Mouse (Mus musculus) forebrain, embryonic 14.5 days (tissue): Measurements from ENCODE around the gene Pde2a. TPM values are rescaled to one million over a fixed set of nuclear protein-coding genes. Genes with fewer than 3 reads are reported as not detected.

ENCODE experiments used
- ATAC-seq: fragments of 200-750 bp; cut with Nextera tagmentation; 2 replicates; pipeline ENCODE4 v1.8.0; 2017; ENCODE audit warnings: mild to moderate bottlenecking, moderate library complexity
- DNase-seq: peaks from one replicate; pipeline ENCODE4 v3.0.0-alpha.2; 2015; ENCODE audit warnings: low spot score
- H3K27ac ChIP-seq: fragments of 300-500 bp; sonication (generic); 2 replicates; pipeline ENCODE4 v1.5.1; 2014; ENCODE audit warnings: low read depth, mild to moderate bottlenecking, control low read depth, low read length, moderate library complexity
- H3K27me3 ChIP-seq: fragments of 300-500 bp; sonication (generic); replicated peaks from 2 replicates; pipeline ENCODE4 v1.6.1; 2014; ENCODE audit warnings: low read length, control low read depth, mixed read lengths; ENCODE audit not compliant: control insufficient read depth, insufficient read depth
- H3K36me3 ChIP-seq: fragments of 300-500 bp; sonication (generic); 2 replicates; pipeline ENCODE4 v1.6.1; 2014; ENCODE audit warnings: low read length, control low read depth; ENCODE audit not compliant: control insufficient read depth, insufficient read depth
- H3K4me1 ChIP-seq: fragments of 300-500 bp; sonication (generic); 2 replicates; pipeline ENCODE4 v1.6.1; 2014; ENCODE audit warnings: antibody characterized with exemption, low read length, control low read depth; ENCODE audit not compliant: control insufficient read depth, insufficient read depth
- H3K4me2 ChIP-seq: fragments of 300-500 bp; sonication (generic); 2 replicates; pipeline ENCODE4 v1.6.1; 2014; ENCODE audit warnings: mild to moderate bottlenecking, control low read depth, low read length
- H3K4me3 ChIP-seq: fragments of 300-500 bp; sonication (generic); 2 replicates; pipeline ENCODE4 v1.5.1; 2014; ENCODE audit warnings: low read depth, low read length, control low read depth
- H3K9ac ChIP-seq: fragments of 300-500 bp; sonication (generic); 2 replicates; pipeline ENCODE4 v1.6.1; 2014; ENCODE audit warnings: mild to moderate bottlenecking, low read length, control low read depth, moderate library complexity
- H3K9me3 ChIP-seq: fragments of 300-500 bp; sonication (generic); replicated peaks from 2 replicates; pipeline ENCODE4 v1.6.1; 2016; ENCODE audit warnings: low read length, control low read depth, mixed read lengths; ENCODE audit not compliant: control insufficient read depth
- WGBS: fragments of 180-500 bp; shearing (Covaris S2); extraction: QIAGEN DNeasy Blood & Tissue Kit; methylation state at CpG from one replicate; pipeline ENCODE4 v1.1.7; 2014; 5-methylcytosine and 5-hydroxymethylcytosine counted together
- polyA plus RNA-seq: library from polyadenylated mRNA; unstranded; fragments of >200 nt; fragmentation: Nextera tagmentation; extraction: Ambion mirVana; gene quantifications from 2 replicates; pipeline ENCODE4 v1.2.1, GENCODE M21; 2014

Gene Pde2a
- polyA plus RNA-seq, 1 experiment from 2014 or later = 27.0 TPM

GRCm38 (mm10) chr7:101481872-101482498, 60.5 kb downstream of the Pde2a start:
- no peak overlapping the region for H3K27ac ChIP-seq
- no peak overlapping the region for H3K4me3 ChIP-seq
- 73% methylated on average over 8 of the region's 8 CpGs for WGBS
- H3K4me2 ChIP-seq = no peak overlapping the region
- ATAC-seq (0 out of 2 replicates have a peak, but pooled peaks have one; percentile 11), DNase-seq (no peak)
- H3K36me3 ChIP-seq = no peaks in the 10 kb centered on the region
- H3K9me3 ChIP-seq = no peaks in the 10 kb centered on the region
- H3K9ac ChIP-seq = no peak overlapping the region
- H3K4me1 ChIP-seq = peaks cover 6% of the 10 kb centered on the region
- no peaks in the 10 kb centered on the region for H3K27me3 ChIP-seq

- Histone ChIP-seq H3K27me3 (no peaks in the 10 kb centered on the region), H3K4me2 (no peak overlapping the region), H3K9me3 (no peaks in the 10 kb centered on the region), H3K4me3 (no peak overlapping the region), H3K4me1 (peaks cover 6% of the 10 kb centered on the region), H3K9ac (no peak overlapping the region), H3K27ac (no peak overlapping the region), H3K36me3 (no peaks in the 10 kb centered on the region)
- peak; percentile 46 for DNase-seq
- 65% methylated on average over 9 of the region's 9 CpGs for WGBS
- ATAC-seq = peak; percentile 73
Observed at GRCm38 (mm10) chr7:101482499-101483081, 61.1 kb downstream of the Pde2a start.

GRCm38 (mm10) chr7:101483498-101484115, 62.1 kb downstream of the Pde2a start:
- Histone ChIP-seq H3K9me3 (no peaks in the 10 kb centered on the region), H3K4me2 (no peak overlapping the region), H3K4me1 (peaks cover 6% of the 10 kb centered on the region), H3K4me3 (no peak overlapping the region), H3K27me3 (no peaks in the 10 kb centered on the region), H3K27ac (no peak overlapping the region), H3K36me3 (no peaks in the 10 kb centered on the region), H3K9ac (no peak overlapping the region)
- DNase-seq (no peak), ATAC-seq (no peak)
- WGBS = 85% methylated on average over 9 of the region's 9 CpGs

DNA sequence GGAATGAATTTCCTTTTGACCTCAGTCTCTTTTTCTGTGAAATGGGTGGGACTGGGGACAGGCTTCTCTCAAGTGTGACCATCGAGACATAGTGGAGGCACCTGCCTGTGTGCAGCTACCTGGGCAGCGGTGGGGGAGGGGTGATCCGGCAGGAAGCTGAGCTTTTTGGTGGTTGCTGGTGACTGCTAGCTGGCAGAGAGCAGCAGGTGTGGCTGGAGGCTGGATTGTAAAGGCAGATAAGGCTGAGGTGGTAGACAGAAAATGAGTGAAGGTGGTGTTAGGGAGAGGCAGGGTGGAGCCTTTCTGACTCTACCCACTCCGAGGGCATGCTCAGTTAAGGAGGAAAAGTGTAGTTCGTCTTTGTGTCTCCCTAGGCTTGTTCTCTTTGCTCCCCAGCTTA, 65.6 kb downstream of the Pde2a start:
- no peaks in the 10 kb centered on the region for H3K27me3 ChIP-seq
- H3K36me3 ChIP-seq = no peaks in the 10 kb centered on the region
- no peak overlapping the region for H3K4me3 ChIP-seq
- H3K9ac ChIP-seq = no peak overlapping the region
- ATAC-seq (no peak), DNase-seq (no peak)
- H3K27ac ChIP-seq = no peak overlapping the region
- H3K4me2 ChIP-seq = no peak overlapping the region
- H3K4me1 ChIP-seq = peaks cover 6% of the 10 kb centered on the region
- 75% methylated on average over 5 of the region's 5 CpGs for WGBS
- no peaks in the 10 kb centered on the region for H3K9me3 ChIP-seq

GRCm38 (mm10) chr7:101490952-101491351, 69.5 kb downstream of the Pde2a start:
- Histone ChIP-seq H3K27ac (no peak overlapping the region), H3K9ac (no peak overlapping the region), H3K4me1 (no peaks in the 10 kb centered on the region), H3K9me3 (no peaks in the 10 kb centered on the region), H3K4me2 (no peak overlapping the region), H3K27me3 (no peaks in the 10 kb centered on the region), H3K36me3 (no peaks in the 10 kb centered on the region), H3K4me3 (no peak overlapping the region)
- WGBS = 40% methylated on average over 4 of the region's 4 CpGs
- ATAC-seq (no peak), DNase-seq (no peak)

DNA sequence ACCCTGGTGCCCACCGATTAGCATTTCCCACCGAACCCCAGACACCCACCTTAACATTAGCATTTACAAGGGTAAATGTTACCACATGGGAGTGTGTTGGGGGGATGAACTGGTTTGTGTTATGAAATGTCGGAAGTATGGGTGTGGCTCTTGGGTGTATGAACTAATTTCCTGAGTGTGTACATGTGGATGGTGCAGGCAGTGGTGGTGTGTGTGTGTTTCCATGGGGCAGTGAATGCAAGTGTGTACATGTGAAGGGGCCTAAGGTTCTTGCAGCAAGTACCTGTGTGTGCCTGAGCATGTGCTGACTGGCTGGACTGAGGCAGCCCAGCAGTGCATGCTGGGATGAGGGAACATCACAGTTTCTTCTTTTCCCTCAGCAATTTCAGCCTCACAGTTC, 76.9 kb downstream of the Pde2a start:
- 96% methylated on average over 3 of the region's 3 CpGs for WGBS

DNA sequence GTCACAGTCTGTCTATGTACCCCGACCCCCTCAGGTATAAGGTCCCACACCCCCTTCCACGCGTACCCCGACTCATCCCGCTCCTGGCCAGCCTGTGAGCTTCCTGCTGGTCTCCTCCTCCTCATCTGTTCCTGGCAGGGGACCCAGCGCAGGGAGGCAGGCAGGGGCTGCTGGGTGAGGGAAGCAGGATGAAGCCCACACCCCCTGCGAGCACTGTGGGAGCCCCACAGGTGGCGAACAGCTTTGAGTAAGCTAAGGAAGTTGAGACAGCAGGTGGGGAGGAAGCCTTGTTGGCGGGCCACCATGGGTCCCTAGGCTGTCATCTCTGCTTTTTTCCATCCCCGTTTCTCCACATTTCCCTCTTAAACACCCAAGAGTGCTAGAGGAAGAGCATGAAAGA, 77.8 kb downstream of the Pde2a start:
- 49% methylated on average over 10 of the region's 10 CpGs for WGBS
- no peak for ATAC-seq
- 0 out of 2 replicates have a peak, but pooled peaks cover 1% of the 10 kb centered on the region for H3K4me1 ChIP-seq
- no peak overlapping the region for H3K27ac ChIP-seq
- H3K9me3 ChIP-seq = no peaks in the 10 kb centered on the region
- H3K4me2 ChIP-seq = no peak overlapping the region
- no peaks in the 10 kb centered on the region; the same call in 1 of the 2 replicates for H3K27me3 ChIP-seq
- no peak for DNase-seq
- no peak overlapping the region for H3K4me3 ChIP-seq
- no peaks in the 10 kb centered on the region for H3K36me3 ChIP-seq
- H3K9ac ChIP-seq = no peak overlapping the region

More for the DNA sequence above, 76.9 kb downstream of the Pde2a start:
- no peak for ATAC-seq
- DNase-seq = no peak
- no peaks in the 10 kb centered on the region for H3K4me1 ChIP-seq
- no peak overlapping the region for H3K4me3 ChIP-seq
- H3K9ac ChIP-seq = no peak overlapping the region
- no peak overlapping the region for H3K27ac ChIP-seq
- no peaks in the 10 kb centered on the region for H3K27me3 ChIP-seq
- H3K9me3 ChIP-seq = no peaks in the 10 kb centered on the region
- H3K36me3 ChIP-seq = no peaks in the 10 kb centered on the region
- no peak overlapping the region for H3K4me2 ChIP-seq

DNA sequence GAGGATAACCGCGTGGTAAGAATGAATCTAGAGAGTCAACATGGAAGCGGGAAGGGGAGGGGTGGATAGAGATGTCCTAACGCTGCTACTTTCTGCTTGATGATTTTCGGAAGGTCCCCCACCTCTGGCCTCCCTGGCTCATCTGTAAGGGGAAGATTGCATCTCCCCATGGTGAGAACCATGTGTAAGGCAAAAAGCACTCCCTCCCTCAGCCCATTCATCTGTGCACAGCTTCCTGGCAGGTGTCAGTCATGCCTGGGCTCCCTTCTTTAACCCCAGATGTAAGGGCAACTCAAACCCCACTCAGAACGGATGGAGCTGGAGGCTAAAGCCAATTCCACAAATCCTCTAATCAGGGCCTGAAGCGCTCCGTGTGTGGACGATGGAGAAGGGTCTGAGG, 78.2 kb downstream of the Pde2a start:
- Histone ChIP-seq H3K4me2 (no peak overlapping the region), H3K9me3 (no peaks in the 10 kb centered on the region), H3K27ac (no peak overlapping the region), H3K9ac (no peak overlapping the region), H3K27me3 (no peaks in the 10 kb centered on the region; the same call in 1 of the 2 replicates), H3K36me3 (no peaks in the 10 kb centered on the region), H3K4me1 (0 out of 2 replicates have a peak, but pooled peaks cover 2% of the 10 kb centered on the region), H3K4me3 (no peak overlapping the region)
- WGBS = 75% methylated on average over 9 of the region's 9 CpGs
- no peak for DNase-seq
- no peak for ATAC-seq

- Histone ChIP-seq H3K27me3 (no peaks in the 10 kb centered on the region; the same call in 1 of the 2 replicates), H3K27ac (no peak overlapping the region), H3K4me3 (no peak overlapping the region), H3K4me2 (no peak overlapping the region), H3K9me3 (no peaks in the 10 kb centered on the region), H3K9ac (no peak overlapping the region), H3K36me3 (no peaks in the 10 kb centered on the region), H3K4me1 (0 out of 2 replicates have a peak, but pooled peaks cover 2% of the 10 kb centered on the region)
- no peak for ATAC-seq
- DNase-seq = no peak
- WGBS = 85% methylated on average over 6 of the region's 6 CpGs
Observed at GRCm38 (mm10) chr7:101501236-101501635, 79.7 kb downstream of the Pde2a start.
